Mouse (Mus musculus) embryonic facial prominence, embryonic 14.5 days (tissue): ENCODE measurements at regions not wholly inside any gene's neighbourhood (a gene's known extent, or its start where the extent isn't known, plus 50 kb on each side); places are given as distances from the start of the nearest gene placed in this dataset.

Experiments used
- ATAC-seq: fragments of 200-750 bp; cut with Nextera tagmentation; 2 replicates; pipeline ENCODE4 v1.8.0; 2017; ENCODE audit warnings: low read depth, moderate number of reproducible peaks, moderate TSS enrichment
- DNase-seq: peaks from one replicate; pipeline ENCODE4 v3.0.0-alpha.2; 2015; ENCODE audit warnings: low spot score
- H3K27ac ChIP-seq: fragments of 300-500 bp; sonication (generic); replicated peaks from 2 replicates; pipeline ENCODE4 v1.5.1; 2014; ENCODE audit warnings: low read depth, mild to moderate bottlenecking, low read length, moderate library complexity
- H3K27me3 ChIP-seq: fragments of 300-500 bp; sonication (generic); replicated peaks from 2 replicates; pipeline ENCODE4 v1.6.1; 2014; ENCODE audit warnings: low read length; ENCODE audit not compliant: control insufficient read depth, insufficient read depth
- H3K36me3 ChIP-seq: fragments of 300-500 bp; sonication (generic); 2 replicates; pipeline ENCODE4 v1.6.1; 2014; ENCODE audit warnings: low read length, mixed read lengths; ENCODE audit not compliant: control insufficient read depth, insufficient read depth
- H3K4me1 ChIP-seq: fragments of 300-500 bp; sonication (generic); 2 replicates; pipeline ENCODE4 v1.6.1; 2014; ENCODE audit warnings: antibody characterized with exemption, low read length; ENCODE audit not compliant: control insufficient read depth, insufficient read depth
- H3K4me2 ChIP-seq: fragments of 300-500 bp; sonication (generic); 2 replicates; pipeline ENCODE4 v1.6.1; 2014; ENCODE audit warnings: low read depth, mild to moderate bottlenecking, low read length, moderate library complexity, mixed read lengths
- H3K4me3 ChIP-seq: fragments of 300-500 bp; sonication (generic); 2 replicates; pipeline ENCODE4 v1.5.1; 2014; ENCODE audit warnings: low read depth, mild to moderate bottlenecking, low read length
- H3K9ac ChIP-seq: fragments of 300-500 bp; sonication (generic); 2 replicates; pipeline ENCODE4 v1.6.1; 2014; ENCODE audit warnings: low read depth, mild to moderate bottlenecking, low read length, moderate library complexity, mixed read lengths
- H3K9me3 ChIP-seq: fragments of 300-500 bp; sonication (generic); 2 replicates; pipeline ENCODE4 v1.6.1; 2016; ENCODE audit warnings: low read length; ENCODE audit not compliant: control insufficient read depth
- WGBS: fragments of 180-500 bp; shearing (Covaris S2); extraction: QIAGEN DNeasy Blood & Tissue Kit; methylation state at CpG from one replicate; pipeline ENCODE4 v1.1.7; 2014; 5-methylcytosine and 5-hydroxymethylcytosine counted together

DNA sequence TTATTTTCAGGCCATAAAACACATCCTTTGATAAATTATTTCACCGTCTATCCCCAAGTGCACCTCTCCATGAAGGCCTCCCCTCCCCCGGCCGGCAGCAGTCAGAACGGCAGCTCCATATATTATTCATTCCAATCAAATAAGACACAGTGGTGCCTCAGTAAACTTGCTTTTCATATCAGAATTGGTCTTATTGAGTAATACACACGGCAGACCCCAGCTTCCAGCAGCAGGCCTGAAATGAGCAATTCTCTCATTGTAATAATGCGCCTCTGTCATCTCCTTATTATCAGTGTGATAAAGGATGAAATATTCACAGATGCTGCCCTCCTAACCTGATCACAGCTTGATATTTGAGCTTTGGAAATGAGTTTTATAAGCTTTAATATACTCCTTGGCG, 169.0 kb upstream of the 4930535I16Rik start:
- no peak for DNase-seq
- WGBS: 85% methylated on average over 7 of the region's 7 CpGs
- H3K36me3 ChIP-seq: no peaks in the 10 kb centered on the region

DNA sequence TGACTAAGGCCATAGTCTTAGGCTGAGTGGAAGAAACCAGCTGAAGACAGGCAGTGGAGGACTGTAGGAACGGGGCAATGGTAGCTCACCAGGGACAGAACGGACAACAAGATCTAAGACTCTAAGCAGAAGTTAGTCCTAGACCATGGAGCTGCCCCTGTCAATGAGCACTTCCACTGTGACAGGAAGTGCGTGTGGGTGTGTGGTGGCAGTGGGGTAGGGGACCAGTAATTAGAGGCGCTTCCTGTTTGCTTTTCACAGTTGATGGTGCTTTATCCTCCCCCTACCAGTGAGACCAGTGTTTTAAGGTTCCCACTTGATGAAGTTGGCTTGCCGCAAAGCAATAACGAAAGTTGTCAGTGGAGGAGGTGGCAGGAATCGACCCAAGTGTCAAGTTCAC, 168.4 kb upstream of the 4930535I16Rik start:
- WGBS: 79% methylated on average over 7 of the region's 7 CpGs
- no peak for ATAC-seq
- no peaks in the 10 kb centered on the region for H3K36me3 ChIP-seq

More for the DNA sequence above, 169.0 kb upstream of the 4930535I16Rik start:
- Histone ChIP-seq H3K9me3 (no peaks in the 10 kb centered on the region), H3K9ac (no peak overlapping the region), H3K4me2 (no peak overlapping the region), H3K4me1 (no peaks in the 10 kb centered on the region), H3K27me3 (no peaks in the 10 kb centered on the region), H3K4me3 (no peak overlapping the region), H3K27ac (no peak overlapping the region)
- no peak for ATAC-seq

DNA sequence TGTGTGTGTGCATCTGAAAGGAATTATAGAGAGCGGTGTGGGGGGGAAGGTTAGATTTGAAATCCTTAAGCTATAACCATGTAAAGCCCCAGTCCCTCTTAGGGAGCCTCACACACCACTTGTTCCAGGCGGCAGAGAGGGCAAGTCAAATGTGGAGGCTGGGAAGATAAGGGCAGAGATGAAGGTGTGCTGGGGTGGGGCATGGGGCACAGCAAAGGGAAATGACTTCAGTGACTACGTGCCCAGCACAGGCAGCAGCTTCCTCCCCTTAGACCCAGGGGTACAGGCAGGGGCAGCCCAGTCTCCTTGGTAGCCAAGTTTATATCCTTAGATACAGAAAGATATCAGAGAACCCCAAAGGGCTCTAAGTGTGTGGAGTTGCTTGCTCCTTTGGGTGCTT, 161.8 kb upstream of the 4930535I16Rik start:
- Histone ChIP-seq H3K9me3 (no peaks in the 10 kb centered on the region), H3K36me3 (no peaks in the 10 kb centered on the region), H3K4me2 (no peak overlapping the region), H3K27ac (no peak overlapping the region), H3K4me3 (no peak overlapping the region), H3K27me3 (no peaks in the 10 kb centered on the region), H3K4me1 (no peaks in the 10 kb centered on the region), H3K9ac (no peak overlapping the region)
- ATAC-seq (no peak), DNase-seq (no peak)
- WGBS: 59% methylated on average over 3 of the region's 3 CpGs

More for the DNA sequence above, 168.4 kb upstream of the 4930535I16Rik start:
- no peak for DNase-seq
- Histone ChIP-seq H3K27ac (no peak overlapping the region), H3K4me3 (no peak overlapping the region), H3K27me3 (no peaks in the 10 kb centered on the region), H3K4me2 (no peak overlapping the region), H3K9ac (no peak overlapping the region), H3K9me3 (no peaks in the 10 kb centered on the region), H3K4me1 (no peaks in the 10 kb centered on the region)

DNA sequence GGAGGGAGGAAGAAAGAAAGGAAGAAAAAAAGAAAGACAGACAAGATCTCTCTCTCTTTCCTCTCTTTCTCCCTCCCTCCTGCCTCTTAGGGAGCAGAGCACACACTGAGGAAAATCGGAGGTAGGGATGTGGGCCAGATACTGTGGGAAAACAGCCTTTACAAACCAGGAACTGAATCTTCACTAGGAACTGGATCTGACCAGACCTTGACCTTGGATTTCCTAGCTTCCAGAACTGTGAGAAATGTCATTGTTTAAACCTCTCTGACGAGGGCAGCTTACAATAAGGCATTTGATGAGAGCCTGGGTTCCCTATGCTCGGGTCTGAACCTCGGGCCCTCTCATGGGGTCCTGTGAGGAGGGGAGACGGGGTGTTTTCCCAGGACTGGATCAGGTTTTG, 157.7 kb upstream of the 4930535I16Rik start:
- no peak overlapping the region for H3K4me2 ChIP-seq
- no peaks in the 10 kb centered on the region for H3K4me1 ChIP-seq
- no peak for ATAC-seq
- no peak overlapping the region for H3K27ac ChIP-seq
- no peaks in the 10 kb centered on the region for H3K9me3 ChIP-seq
- DNase-seq: no peak
- H3K36me3 ChIP-seq: no peaks in the 10 kb centered on the region
- WGBS: 50% methylated on average over 5 of the region's 5 CpGs
- H3K27me3 ChIP-seq: no peaks in the 10 kb centered on the region
- H3K9ac ChIP-seq: no peak overlapping the region
- no peak overlapping the region for H3K4me3 ChIP-seq

DNA sequence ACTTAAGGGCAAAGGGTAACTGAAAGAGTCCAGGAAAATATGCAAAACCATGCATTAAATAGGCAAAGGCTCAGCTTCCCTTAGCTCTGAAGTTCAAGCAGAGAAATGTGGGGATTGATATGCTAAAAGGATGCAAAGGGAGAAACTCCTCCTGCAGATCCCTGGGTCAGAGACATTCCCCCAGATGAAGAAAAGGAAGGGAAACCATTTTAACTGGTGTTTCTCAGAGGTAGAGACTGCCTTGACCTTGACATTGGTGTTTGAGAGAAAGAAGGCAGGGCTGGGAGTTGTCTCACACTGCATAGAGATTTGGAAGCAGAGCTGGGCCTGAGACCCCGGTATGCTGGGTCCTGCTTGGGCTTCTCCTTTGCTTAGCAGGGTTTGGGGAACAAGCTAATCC, 155.8 kb upstream of the 4930535I16Rik start:
- ATAC-seq (no peak), DNase-seq (no peak)
- H3K9me3 ChIP-seq: no peaks in the 10 kb centered on the region
- H3K27ac ChIP-seq: no peak overlapping the region
- WGBS: 81% methylated on average over 1 of the region's 1 CpGs
- H3K9ac ChIP-seq: no peak overlapping the region
- no peaks in the 10 kb centered on the region for H3K4me1 ChIP-seq
- H3K4me3 ChIP-seq: no peak overlapping the region
- H3K4me2 ChIP-seq: no peak overlapping the region
- no peaks in the 10 kb centered on the region for H3K36me3 ChIP-seq
- no peaks in the 10 kb centered on the region for H3K27me3 ChIP-seq

DNA sequence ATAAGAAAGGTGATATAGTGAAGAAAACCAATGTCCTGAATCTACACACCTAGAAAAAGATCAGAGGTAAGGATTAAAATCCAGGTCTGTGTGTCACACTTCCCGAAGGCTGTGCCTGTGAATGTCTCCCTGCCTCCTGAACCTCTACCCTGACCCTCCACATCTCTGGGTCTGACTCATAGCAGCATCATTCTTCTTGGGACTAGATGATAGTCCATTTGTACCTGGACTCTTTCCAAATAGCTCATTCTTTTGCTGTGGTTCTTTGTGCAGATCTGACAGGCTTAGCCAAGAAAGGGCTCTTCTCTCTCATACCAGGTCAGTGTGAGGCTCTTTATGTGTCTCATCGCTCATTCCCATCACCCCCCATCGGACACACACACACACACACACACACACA, 146.8 kb upstream of the 4930535I16Rik start:
- Histone ChIP-seq H3K4me3 (no peak overlapping the region), H3K9ac (no peak overlapping the region), H3K27me3 (no peaks in the 10 kb centered on the region), H3K36me3 (no peaks in the 10 kb centered on the region), H3K9me3 (no peaks in the 10 kb centered on the region), H3K27ac (no peak overlapping the region), H3K4me2 (no peak overlapping the region), H3K4me1 (no peaks in the 10 kb centered on the region)
- DNase-seq (no peak), ATAC-seq (no peak)
- 82% methylated on average over 3 of the region's 3 CpGs for WGBS

DNA sequence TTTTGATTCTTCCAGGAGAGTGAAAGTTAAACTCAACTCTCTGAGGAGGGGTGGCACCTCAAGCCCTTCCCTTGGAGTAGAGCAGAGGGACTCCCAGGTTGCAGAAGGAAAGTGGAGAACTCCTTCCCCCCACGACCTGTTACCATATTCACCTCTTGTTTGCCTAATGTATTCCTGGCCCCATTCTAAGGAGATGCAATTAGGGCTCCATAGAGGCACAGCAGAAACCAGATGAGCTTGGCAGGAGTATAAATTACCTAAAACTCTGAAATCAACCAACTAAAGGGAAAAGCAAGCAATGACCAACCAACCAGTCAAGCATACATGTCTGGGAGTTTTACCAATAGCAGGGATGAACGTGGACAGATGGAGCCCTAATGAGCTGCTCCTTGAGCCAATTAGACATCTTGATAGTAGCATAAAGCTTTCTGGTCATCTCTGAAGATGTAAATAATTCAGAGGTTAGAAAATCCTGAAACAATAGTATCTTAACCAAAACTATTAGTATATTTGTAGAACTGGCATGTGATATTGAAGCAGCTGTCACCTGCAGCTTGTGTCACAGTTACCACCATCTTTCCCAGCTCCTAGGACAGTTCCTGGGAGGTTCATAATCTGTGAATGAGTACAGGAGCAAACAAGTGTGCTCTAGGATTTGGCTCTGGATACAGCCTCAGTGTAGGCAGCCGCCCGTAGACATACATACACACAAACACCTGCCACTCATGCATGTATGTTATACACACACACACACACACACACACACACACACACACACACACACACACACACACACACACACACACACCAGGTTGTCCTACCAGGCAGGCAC, 145.7 kb upstream of the 4930535I16Rik start:
- H3K9ac ChIP-seq: no peak overlapping the region
- no peaks in the 10 kb centered on the region for H3K9me3 ChIP-seq
- WGBS: 76% methylated on average over 4 of the region's 4 CpGs
- no peak overlapping the region for H3K4me3 ChIP-seq
- ATAC-seq: no peak
- no peak for DNase-seq
- H3K27ac ChIP-seq: no peak overlapping the region
- H3K36me3 ChIP-seq: no peaks in the 10 kb centered on the region
- no peak overlapping the region for H3K4me2 ChIP-seq
- no peaks in the 10 kb centered on the region for H3K4me1 ChIP-seq
- H3K27me3 ChIP-seq: no peaks in the 10 kb centered on the region

DNA sequence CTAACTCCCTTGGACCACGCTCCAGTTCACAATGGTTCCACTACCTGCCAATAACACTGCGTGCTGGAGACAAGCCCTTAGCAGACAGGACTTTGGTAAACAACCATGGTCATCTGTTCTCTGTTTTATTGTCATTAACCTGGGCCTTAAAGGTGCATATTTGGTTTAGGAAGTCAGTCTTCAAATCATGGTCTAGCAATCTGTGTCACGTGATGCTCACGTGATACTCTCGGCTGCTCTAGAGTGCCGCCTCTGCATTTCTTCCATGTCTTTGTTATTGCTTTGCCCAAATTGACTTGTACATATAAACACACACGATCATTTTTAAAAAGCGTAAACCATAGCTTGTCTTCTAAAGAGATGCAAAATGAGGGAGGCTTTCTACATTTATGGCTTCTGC, 139.8 kb upstream of the 4930535I16Rik start:
- no peaks in the 10 kb centered on the region for H3K9me3 ChIP-seq
- no peaks in the 10 kb centered on the region for H3K4me1 ChIP-seq
- H3K4me3 ChIP-seq: no peak overlapping the region
- DNase-seq (no peak), ATAC-seq (no peak)
- no peak overlapping the region for H3K9ac ChIP-seq
- H3K27me3 ChIP-seq: no peaks in the 10 kb centered on the region
- H3K36me3 ChIP-seq: no peaks in the 10 kb centered on the region
- no peak overlapping the region for H3K4me2 ChIP-seq
- WGBS: 93% methylated on average over 8 of the region's 8 CpGs
- no peak overlapping the region for H3K27ac ChIP-seq

DNA sequence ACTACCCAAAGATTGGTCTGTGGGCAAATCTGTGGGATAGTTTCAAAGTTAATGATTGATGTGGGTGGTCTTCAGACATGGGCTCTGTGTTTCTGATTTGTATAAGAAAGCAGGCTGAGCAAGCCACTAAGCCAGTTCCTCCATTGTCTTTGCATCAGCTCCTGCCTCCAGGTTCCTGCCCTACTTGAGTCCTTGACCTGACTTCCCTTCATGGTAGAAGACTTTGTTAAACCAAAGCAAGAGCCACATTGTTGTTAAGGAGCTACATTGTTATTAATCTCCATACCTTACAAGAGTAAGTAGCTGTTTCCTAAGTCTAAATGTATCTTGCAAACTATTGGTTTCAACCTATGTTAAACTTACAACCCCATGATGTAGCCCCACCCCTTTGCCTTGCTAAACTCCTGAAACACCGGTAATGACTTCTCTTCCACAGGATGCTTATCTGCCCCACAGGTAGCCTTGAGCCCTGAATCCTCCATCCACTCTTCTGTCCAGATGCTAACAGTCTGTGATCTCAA, 136.5 kb upstream of the 4930535I16Rik start:
- no peaks in the 10 kb centered on the region for H3K36me3 ChIP-seq
- H3K27me3 ChIP-seq: no peaks in the 10 kb centered on the region
- ATAC-seq (no peak), DNase-seq (no peak)
- no peak overlapping the region for H3K27ac ChIP-seq
- H3K4me1 ChIP-seq: no peaks in the 10 kb centered on the region
- no peak overlapping the region for H3K4me2 ChIP-seq
- no peaks in the 10 kb centered on the region for H3K9me3 ChIP-seq
- no peak overlapping the region for H3K9ac ChIP-seq
- no peak overlapping the region for H3K4me3 ChIP-seq
- WGBS: 52% methylated on average over 1 of the region's 1 CpGs
